Mouse (Mus musculus) embryonic facial prominence, embryonic 10.5 days (tissue): Measurements from ENCODE around the gene Ccdc22. TPM values are rescaled to one million over a fixed set of nuclear protein-coding genes. Genes with fewer than 3 reads are reported as not detected.

Experiments used
- DNase-seq: peaks from one replicate; pipeline ENCODE4 v3.0.0-alpha.2; 2017; ENCODE audit warnings: low spot score
- H3K27ac ChIP-seq: fragments of 300-500 bp; sonication (generic); replicated peaks from 2 replicates; pipeline ENCODE4 v1.5.1; 2016; ENCODE audit warnings: mild to moderate bottlenecking
- H3K27me3 ChIP-seq: fragments of 300-500 bp; sonication (generic); replicated peaks from 2 replicates; pipeline ENCODE4 v1.6.1; 2016; ENCODE audit warnings: low read depth, mild to moderate bottlenecking; ENCODE audit not compliant: poor library complexity, severe bottlenecking
- H3K36me3 ChIP-seq: fragments of 300-500 bp; sonication (generic); replicated peaks from 2 replicates; pipeline ENCODE4 v1.6.1; 2016; ENCODE audit warnings: mild to moderate bottlenecking, moderate library complexity
- H3K4me1 ChIP-seq: fragments of 300-500 bp; sonication (generic); 2 replicates; pipeline ENCODE4 v1.6.1; 2016
- H3K4me3 ChIP-seq: fragments of 300-500 bp; sonication (generic); 2 replicates; pipeline ENCODE4 v1.5.1; 2016; ENCODE audit warnings: mild to moderate bottlenecking, moderate library complexity
- H3K9me3 ChIP-seq: fragments of 300-500 bp; sonication (generic); 2 replicates; pipeline ENCODE4 v1.6.1; 2016; ENCODE audit warnings: mild to moderate bottlenecking
- WGBS: fragments of 180-500 bp; shearing (Covaris S2); methylation state at CpG from one replicate; pipeline ENCODE4 v1.1.7; 2016; 5-methylcytosine and 5-hydroxymethylcytosine counted together
- polyA plus RNA-seq: library from polyadenylated mRNA; unstranded; fragments of >200 nt; fragmentation: Nextera tagmentation; extraction: Ambion mirVana; gene quantifications from 2 replicates; pipeline ENCODE4 v1.2.1, GENCODE M21; 2016

Gene Ccdc22
- 36.0 and 36.6 TPM in 2 replicates for polyA plus RNA-seq

DNA sequence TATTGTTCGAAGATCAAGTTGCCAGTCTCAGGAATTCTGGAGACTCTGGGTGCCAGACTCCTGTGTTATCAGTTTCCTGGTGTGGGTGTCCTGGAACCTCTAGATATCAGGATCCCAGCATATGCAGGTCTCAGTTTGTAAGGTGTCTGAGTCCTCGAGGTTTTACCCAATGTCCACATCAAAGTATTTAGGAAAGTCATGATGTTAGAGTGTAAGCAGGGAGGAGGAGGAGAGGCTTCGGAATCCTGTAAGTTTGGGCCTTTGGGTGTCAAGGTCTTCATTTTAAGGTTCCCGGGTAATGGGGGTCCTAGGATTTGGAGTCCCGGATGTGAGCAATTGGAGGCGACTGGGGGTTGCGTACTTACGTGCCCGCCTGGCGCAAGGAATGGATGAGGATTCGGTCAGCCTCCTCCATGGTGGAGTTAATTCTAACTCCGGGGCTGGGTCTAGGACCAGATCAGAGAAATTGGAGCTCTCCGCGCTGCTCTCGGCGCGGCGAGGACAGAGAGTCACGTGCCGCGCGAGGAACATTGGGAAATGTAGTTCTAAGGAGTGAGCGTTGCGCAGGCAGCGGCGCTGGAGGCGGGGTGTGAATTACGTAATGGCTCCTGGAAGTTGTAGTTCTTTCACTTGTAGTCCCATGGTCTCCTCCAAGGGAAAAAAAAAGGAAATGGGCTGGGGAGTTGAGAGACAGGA is at the start of gene Ccdc22:
Ccdc22 (minus strand) TSS at position 639 of the 696 bp plus-strand sequence.
- Histone ChIP-seq H3K36me3 (peaks cover 8% of the 10 kb centered on the region), H3K4me1 (peaks cover 3% of the 10 kb centered on the region; the same call in 1 of the 2 replicates), H3K9me3 (no peaks in the 10 kb centered on the region), H3K27me3 (peaks cover 12% of the 10 kb centered on the region), H3K27ac (peak within 1 kb of the TSS; percentile 72), H3K4me3 (peak within 1 kb of the TSS; percentile 58)
- DNase-seq: peak; percentile 85
- WGBS: 18% methylated on average over 28 of the region's 28 CpGs

DNA sequence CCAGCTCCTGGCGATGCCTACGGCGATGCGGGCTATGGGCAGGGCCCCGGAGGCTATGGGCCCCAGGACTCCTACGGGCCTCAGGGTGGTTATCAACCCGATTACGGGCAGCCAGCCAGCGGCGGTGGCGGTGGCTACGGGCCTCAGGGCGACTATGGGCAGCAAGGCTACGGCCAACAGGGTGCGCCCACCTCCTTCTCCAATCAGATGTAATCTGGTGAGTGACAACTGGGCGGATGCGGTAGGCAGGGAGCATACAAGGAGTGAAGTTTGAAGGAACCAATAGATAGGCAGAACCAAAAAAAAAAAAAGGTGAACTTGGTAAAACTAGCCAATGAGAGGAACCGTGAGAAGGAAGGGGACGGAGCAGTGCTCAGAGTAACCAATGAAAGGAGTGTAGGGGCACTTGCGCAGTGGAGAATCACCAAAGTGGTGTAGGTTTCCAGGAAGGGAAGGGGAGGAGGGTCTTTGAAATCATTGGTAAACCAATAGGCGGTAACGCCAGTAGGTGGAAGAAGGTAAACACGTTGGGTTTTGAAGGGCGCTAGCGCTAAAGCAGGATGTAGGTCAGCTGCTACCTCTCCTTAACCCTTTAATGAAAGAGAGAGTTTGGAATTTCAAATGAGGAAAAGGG is 43.5 kb upstream of the Ccdc22 start:
- WGBS: 18% methylated on average over 25 of the region's 25 CpGs
- Histone ChIP-seq H3K27me3 (no peaks in the 10 kb centered on the region), H3K27ac (peak overlapping the region; percentile 89), H3K9me3 (no peaks in the 10 kb centered on the region), H3K36me3 (no peaks in the 10 kb centered on the region), H3K4me3 (peak overlapping the region; percentile 61), H3K4me1 (no peaks in the 10 kb centered on the region)
- peak; percentile 82 for DNase-seq

DNA sequence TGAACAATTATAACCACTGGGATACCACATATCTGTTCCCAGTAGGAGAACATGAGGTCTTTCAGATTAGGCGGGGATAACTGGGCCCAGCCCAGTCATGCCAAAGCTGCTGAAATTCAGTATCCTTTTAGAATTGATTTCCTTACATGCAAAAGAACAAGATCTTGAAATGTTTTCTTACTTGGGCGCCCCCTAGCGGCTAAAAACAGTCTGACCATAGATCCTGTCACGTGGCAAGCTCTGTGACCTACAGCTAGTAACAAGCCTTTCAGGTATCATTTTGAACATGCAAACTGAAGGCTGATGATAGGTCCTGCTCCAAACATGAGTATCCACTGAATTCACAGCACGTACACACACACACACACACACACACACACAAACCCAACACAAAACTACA is 40.0 kb upstream of the Ccdc22 start:
- no peaks in the 10 kb centered on the region for H3K36me3 ChIP-seq
- H3K9me3 ChIP-seq: no peaks in the 10 kb centered on the region
- peaks cover 13% of the 10 kb centered on the region for H3K27me3 ChIP-seq
- DNase-seq: peak; percentile 78
- no peak overlapping the region for H3K4me3 ChIP-seq
- 15% methylated on average over 5 of the region's 5 CpGs for WGBS
- no peak overlapping the region for H3K27ac ChIP-seq
- no peaks in the 10 kb centered on the region for H3K4me1 ChIP-seq

DNA sequence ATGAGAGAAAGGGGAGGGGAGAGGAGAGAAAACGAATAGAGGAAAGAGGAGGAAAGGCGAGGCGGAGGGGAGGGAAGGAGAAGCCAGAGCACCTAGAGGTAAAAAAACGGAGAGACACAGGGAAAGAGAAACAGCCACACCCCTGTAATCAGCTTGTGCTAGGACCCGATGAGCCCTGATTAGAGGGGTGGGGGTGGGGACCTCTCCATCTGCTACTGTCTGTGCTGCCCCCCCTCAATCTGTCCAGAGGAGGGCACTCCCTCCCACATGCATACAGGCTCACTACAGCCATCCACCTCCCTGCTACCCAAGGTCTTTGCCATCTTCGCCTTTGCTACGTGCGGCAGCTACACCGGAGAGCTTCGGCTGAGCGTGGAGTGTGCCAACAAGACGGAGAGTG is 35.5 kb upstream of the Ccdc22 start:
- Histone ChIP-seq H3K27me3 (peaks cover 31% of the 10 kb centered on the region), H3K4me3 (no peak overlapping the region), H3K27ac (no peak overlapping the region), H3K4me1 (0 out of 2 replicates have a peak, but pooled peaks cover 4% of the 10 kb centered on the region), H3K36me3 (no peaks in the 10 kb centered on the region), H3K9me3 (no peaks in the 10 kb centered on the region)
- WGBS: 35% methylated on average over 12 of the region's 12 CpGs
- no peak for DNase-seq

DNA sequence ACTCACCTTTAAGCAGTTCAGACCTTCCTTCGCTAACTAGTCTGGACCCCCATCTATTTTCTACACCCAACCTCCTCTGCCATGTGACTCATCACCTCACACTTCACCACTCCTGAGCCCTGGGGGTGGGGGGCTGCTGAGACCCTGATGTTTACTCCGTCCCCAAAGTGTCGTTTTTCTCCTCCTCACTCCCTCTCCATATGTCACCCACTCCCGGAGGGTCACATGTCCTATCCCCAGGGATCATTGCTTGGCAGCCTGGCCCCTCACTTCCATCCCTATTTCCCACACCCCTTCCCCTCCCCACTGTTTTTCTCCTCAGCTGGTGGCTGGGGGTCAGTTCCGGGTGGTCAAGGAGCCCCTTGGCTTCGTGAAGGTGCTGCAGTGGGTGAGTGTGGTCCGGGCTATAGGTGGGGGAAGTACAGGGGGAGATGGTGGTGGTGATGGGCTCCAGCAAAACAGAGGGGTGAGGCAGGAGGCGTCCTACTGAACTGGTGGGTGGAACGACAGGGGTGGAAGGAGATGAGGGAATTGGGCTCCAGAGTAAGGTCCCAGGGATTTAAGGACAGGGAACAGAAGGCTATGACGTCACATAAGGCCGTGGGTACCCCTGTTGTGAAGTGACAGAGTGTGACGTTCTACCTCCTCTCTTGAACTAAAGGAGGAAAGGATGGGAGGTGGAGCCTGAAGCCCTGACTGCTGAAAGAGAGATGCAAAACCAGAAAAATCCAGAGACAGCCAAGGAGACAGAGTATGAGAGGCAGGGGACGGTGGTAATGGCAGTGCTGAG is 34.4 kb upstream of the Ccdc22 start:
- DNase-seq: no peak
- WGBS: 27% methylated on average over 13 of the region's 13 CpGs
- Histone ChIP-seq H3K4me3 (peak overlapping the region; percentile 54), H3K27ac (no peak overlapping the region), H3K9me3 (no peaks in the 10 kb centered on the region), H3K4me1 (0 out of 2 replicates have a peak, but pooled peaks cover 4% of the 10 kb centered on the region), H3K36me3 (no peaks in the 10 kb centered on the region), H3K27me3 (peaks cover 31% of the 10 kb centered on the region)

DNA sequence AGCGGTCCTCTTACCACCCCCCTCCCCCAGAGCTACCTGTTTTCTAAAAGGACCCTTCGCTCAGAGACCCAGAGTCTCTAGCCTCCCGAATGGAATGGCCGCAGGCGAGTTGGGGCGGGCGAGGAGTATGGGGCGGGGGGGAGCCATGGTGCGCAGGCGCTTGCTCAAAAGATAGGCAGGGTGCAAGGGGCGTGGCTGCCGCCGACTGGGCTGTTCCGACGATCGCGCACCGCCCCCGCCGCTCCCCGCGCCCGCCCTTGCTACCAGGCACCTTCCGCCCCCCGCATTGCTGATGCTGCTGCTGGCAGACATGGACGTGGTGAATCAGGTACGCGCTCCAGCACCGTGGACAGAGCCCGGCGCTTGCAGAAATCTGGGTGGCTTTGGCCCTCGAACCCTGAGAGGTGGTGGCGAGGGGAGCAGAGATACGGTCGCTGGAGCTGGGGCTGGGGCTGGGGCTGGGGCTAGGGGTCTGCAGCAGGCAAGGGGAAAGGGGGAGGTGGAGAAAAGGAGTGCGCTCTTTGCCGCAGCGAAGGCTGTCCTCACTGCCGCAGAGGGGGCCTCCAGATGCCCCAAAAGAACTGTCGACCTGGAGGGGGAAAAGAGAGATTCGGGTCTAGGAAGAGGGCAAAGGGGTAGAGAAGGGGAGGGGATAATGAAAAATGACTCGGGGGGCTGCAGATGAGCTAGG is 33.2 kb upstream of the Ccdc22 start, which contains the start of gene Syp:
Syp (plus strand) TSS at position 71 of the 691 bp plus-strand sequence.
- H3K36me3 ChIP-seq: no peaks in the 10 kb centered on the region
- H3K27ac ChIP-seq: peak within 1 kb of the TSS; percentile 51; the same call in 1 of the 2 replicates
- DNase-seq: peak; percentile 92
- peaks cover 31% of the 10 kb centered on the region for H3K27me3 ChIP-seq
- 0 out of 2 replicates have a peak, but pooled peaks cover 4% of the 10 kb centered on the region for H3K4me1 ChIP-seq
- no peaks in the 10 kb centered on the region for H3K9me3 ChIP-seq
- H3K4me3 ChIP-seq: peak within 1 kb of the TSS; percentile 54
- WGBS: 15% methylated on average over 42 of the region's 42 CpGs

DNA sequence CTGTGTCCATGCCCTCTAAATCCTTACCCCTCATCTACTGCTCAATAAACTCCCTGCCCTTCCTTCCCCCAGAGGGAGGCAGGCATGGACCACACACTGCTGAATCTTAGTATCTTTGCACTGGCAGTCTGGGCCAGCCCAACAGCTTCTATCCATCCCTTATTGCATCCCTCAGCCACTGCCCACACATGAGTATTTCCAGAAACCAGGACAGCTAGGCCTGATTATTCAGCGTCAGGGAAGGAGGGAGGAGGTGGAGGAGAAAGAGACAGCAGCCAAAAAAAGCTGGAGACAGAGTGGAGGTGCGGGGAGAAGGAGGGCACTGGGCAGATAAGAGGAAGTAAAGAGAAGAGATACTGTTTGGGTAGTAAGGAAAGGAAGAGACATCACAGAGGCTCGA is 29.8 kb upstream of the Ccdc22 start:
- no peak overlapping the region for H3K4me3 ChIP-seq
- no peaks in the 10 kb centered on the region for H3K9me3 ChIP-seq
- H3K27ac ChIP-seq: no peak overlapping the region
- no peaks in the 10 kb centered on the region for H3K36me3 ChIP-seq
- WGBS: 68% methylated on average over 3 of the region's 3 CpGs
- H3K4me1 ChIP-seq: 0 out of 2 replicates have a peak, but pooled peaks cover 4% of the 10 kb centered on the region
- H3K27me3 ChIP-seq: peaks cover 17% of the 10 kb centered on the region
- no peak for DNase-seq

DNA sequence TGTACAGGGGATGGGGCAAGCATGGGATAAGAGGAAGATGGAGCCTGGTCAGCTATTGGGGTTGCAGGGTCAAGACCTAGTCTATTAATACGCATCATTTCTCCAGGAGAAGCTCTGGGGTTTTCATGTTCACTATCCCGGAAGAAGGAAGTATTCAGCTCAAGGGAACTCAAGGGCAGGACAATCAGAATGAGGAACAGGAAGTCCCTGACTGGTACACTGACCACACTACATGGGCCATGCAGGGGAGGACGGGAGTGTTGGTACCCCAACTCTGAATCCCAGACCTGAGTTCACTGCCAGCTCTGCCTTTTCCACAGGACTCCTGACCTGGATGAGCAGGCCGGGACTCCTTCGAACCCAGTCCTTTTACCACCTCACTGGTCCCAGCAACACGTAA is 27.2 kb upstream of the Ccdc22 start:
- Histone ChIP-seq H3K4me3 (no peak overlapping the region), H3K27ac (no peak overlapping the region), H3K9me3 (no peaks in the 10 kb centered on the region), H3K36me3 (no peaks in the 10 kb centered on the region), H3K4me1 (no peaks in the 10 kb centered on the region), H3K27me3 (no peaks in the 10 kb centered on the region)
- no peak for DNase-seq
- 92% methylated on average over 6 of the region's 6 CpGs for WGBS

DNA sequence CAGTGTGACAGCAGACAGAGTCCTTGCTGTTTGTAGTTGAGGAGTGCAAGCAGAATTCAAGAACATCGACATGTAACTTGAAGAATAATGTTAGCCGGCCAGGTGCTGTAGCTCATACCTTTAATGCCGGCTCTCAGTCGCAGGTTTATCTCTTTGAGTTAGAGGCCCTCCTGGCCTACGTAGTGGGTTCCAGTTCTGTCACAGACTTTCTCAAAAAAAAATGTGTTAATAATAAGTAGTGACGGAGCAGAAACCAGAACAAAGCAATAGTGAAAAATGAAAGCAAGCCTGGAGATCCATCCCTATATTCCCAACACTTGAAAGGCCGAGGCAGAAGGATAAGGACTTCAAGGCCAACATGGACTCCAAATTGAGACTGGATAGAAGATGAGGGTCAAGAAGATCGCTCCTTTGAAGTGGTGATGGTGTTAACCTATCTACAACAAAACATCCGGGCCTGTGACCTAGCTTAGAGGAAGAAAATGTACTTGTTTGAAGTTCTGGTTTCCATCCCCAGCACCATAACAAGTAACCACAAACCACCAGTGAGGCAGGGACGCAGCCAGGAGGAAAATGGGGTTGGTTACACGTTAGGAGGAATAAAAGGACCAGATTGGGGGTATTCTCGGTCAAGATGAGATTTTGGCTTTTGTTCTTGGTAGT is 12.7 kb upstream of the Ccdc22 start:
- 84% methylated on average over 12 of the region's 12 CpGs for WGBS
- no peaks in the 10 kb centered on the region for H3K36me3 ChIP-seq

DNA sequence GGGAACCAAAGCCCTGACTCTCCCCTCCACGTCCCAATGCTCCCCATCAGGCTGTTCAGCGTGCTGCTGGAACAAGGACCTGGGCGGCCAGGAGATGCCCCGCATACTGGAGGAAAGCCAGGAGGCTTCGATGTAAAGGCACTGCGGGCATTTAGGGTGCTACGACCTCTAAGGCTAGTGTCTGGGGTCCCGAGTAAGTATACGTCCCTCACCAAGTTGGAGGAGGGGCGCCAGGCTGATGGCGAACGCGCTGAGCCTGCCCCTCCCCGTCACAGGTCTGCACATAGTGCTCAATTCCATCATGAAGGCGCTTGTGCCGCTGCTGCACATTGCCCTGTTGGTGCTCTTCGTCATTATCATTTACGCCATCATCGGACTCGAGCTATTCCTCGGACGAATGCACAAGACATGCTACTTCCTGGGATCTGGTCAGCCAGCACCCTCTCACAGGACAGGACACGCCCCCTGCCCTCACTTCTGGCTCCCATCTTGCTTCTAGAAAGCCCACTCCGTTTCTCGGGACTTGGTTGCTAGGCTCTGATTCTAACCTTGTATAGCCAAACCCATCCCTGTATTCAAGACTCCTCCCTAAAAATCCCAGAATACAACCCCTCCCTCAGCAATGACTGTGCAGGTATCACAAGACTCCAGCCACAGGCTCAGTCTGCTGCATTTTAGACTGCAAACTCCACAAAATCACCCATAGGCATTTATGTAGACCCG is 5.4 kb upstream of the Ccdc22 start:
- Histone ChIP-seq H3K36me3 (no peaks in the 10 kb centered on the region), H3K27me3 (peaks cover 29% of the 10 kb centered on the region), H3K4me3 (peak overlapping the region; percentile 54), H3K4me1 (no peaks in the 10 kb centered on the region), H3K27ac (no peak overlapping the region), H3K9me3 (no peaks in the 10 kb centered on the region)
- DNase-seq: peak; percentile 15
- WGBS: 20% methylated on average over 26 of the region's 26 CpGs

More for the DNA sequence above, 12.7 kb upstream of the Ccdc22 start:
- H3K27me3 ChIP-seq: no peaks in the 10 kb centered on the region
- H3K27ac ChIP-seq: no peak overlapping the region
- H3K9me3 ChIP-seq: no peaks in the 10 kb centered on the region
- no peaks in the 10 kb centered on the region for H3K4me1 ChIP-seq
- no peak overlapping the region for H3K4me3 ChIP-seq
- no peak for DNase-seq

DNA sequence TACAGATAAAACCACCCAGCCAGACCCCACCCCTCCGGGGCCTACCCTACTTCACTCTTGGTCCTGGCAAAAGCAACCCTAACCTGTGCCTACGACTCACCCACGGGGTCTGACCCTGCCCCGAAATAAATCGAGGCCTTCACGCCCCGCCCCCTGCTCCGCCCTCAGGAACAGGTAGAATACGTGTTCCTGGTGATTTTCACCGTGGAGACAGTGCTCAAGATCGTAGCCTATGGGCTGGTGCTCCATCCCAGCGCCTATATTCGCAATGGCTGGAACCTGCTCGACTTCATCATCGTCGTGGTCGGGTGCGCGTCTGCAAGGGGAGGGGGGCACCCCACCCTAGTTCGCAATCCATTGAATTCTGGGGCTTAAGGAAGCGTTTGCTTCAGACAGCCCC is 4.7 kb upstream of the Ccdc22 start:
- Histone ChIP-seq H3K9me3 (no peaks in the 10 kb centered on the region), H3K4me1 (no peaks in the 10 kb centered on the region), H3K4me3 (peak overlapping the region; percentile 54), H3K27ac (no peak overlapping the region), H3K36me3 (no peaks in the 10 kb centered on the region), H3K27me3 (peaks cover 29% of the 10 kb centered on the region)
- 22% methylated on average over 21 of the region's 21 CpGs for WGBS
- DNase-seq: no peak
